Mouse (Mus musculus) lung, embryonic 15.5 days (tissue): Measurements from ENCODE around the gene Brip1. TPM values are rescaled to one million over a fixed set of nuclear protein-coding genes. Genes with fewer than 3 reads are reported as not detected.
A peak's percentile ranks its signal among the peaks of the same experiment; 100 is the strongest.

Experiments used
- ATAC-seq: fragments of 200-750 bp; cut with Nextera tagmentation; 2 replicates; pipeline ENCODE4 v1.8.0; 2017; ENCODE audit warnings: moderate number of reproducible peaks, borderline replicate concordance; ENCODE audit not compliant: low FRiP score, low TSS enrichment; ENCODE audit errors: extremely low read depth
- H3K27ac ChIP-seq: fragments of 300-500 bp; sonication (generic); 2 replicates; pipeline ENCODE4 v1.5.1; 2015; ENCODE audit warnings: moderate library complexity, mild to moderate bottlenecking, inconsistent platforms
- H3K27me3 ChIP-seq: fragments of 300-500 bp; sonication (generic); 2 replicates; pipeline ENCODE4 v1.6.1; 2015; ENCODE audit warnings: inconsistent platforms
- H3K36me3 ChIP-seq: fragments of 300-500 bp; sonication (generic); 2 replicates; pipeline ENCODE4 v1.6.1; 2015; ENCODE audit warnings: inconsistent platforms
- H3K4me1 ChIP-seq: fragments of 300-500 bp; sonication (generic); 2 replicates; pipeline ENCODE4 v1.6.1; 2015; ENCODE audit warnings: inconsistent platforms
- H3K4me2 ChIP-seq: fragments of 300-500 bp; sonication (generic); 2 replicates; pipeline ENCODE4 v1.6.1; 2015; ENCODE audit warnings: inconsistent platforms, mild to moderate bottlenecking, moderate library complexity
- H3K4me3 ChIP-seq: fragments of 300-500 bp; sonication (generic); 2 replicates; pipeline ENCODE4 v1.5.1; 2015; ENCODE audit warnings: mild to moderate bottlenecking, inconsistent platforms
- H3K9ac ChIP-seq: fragments of 300-500 bp; sonication (generic); 2 replicates; pipeline ENCODE4 v1.6.1; 2015; ENCODE audit warnings: inconsistent platforms
- H3K9me3 ChIP-seq: fragments of 300-500 bp; sonication (generic); 2 replicates; pipeline ENCODE4 v1.6.1; 2016; ENCODE audit warnings: inconsistent platforms
- WGBS: fragments of 180-500 bp; shearing (Covaris S2); methylation state at CpG from one replicate; pipeline ENCODE4 v1.1.7; 2015; 5-methylcytosine and 5-hydroxymethylcytosine counted together
- polyA plus RNA-seq: library from polyadenylated mRNA; unstranded; fragments of >200 nt; fragmentation: Nextera tagmentation; extraction: Ambion mirVana; gene quantifications from 2 replicates; pipeline ENCODE4 v1.2.1, GENCODE M21; 2015

Gene Brip1
- polyA plus RNA-seq, result 13.9 and 14.5 TPM in 2 replicates

- H3K4me3 ChIP-seq, result peak within 1 kb of the TSS; percentile 96
- H3K4me1 ChIP-seq, result peaks cover 17% of the 10 kb centered on the region
- under 1% methylated on average over 59 of the region's 60 CpGs for WGBS
- H3K9ac ChIP-seq, result peak within 1 kb of the TSS; percentile 86
- H3K27me3 ChIP-seq, result no peaks in the 10 kb centered on the region
- peak within 1 kb of the TSS; percentile 76 for H3K4me2 ChIP-seq
- ATAC-seq, result peak; percentile 99
- H3K36me3 ChIP-seq, result peaks cover 37% of the 10 kb centered on the region
- no peaks in the 10 kb centered on the region for H3K9me3 ChIP-seq
- peak within 1 kb of the TSS; percentile 96 for H3K27ac ChIP-seq
Measured at GRCm38 (mm10) chr11:86201037-86201786, at the start of gene Brip1. Brip1 (minus strand) TSS chr11:86201193.

- Histone ChIP-seq H3K27ac (no peak overlapping the region), H3K9me3 (no peaks in the 10 kb centered on the region), H3K4me2 (no peak overlapping the region), H3K9ac (no peak overlapping the region), H3K4me1 (no peaks in the 10 kb centered on the region), H3K36me3 (peaks cover 55% of the 10 kb centered on the region), H3K27me3 (no peaks in the 10 kb centered on the region), H3K4me3 (no peak overlapping the region)
- ATAC-seq, result no peak
- 65% methylated on average over 4 of the region's 4 CpGs for WGBS
Measured at GRCm38 (mm10) chr11:86232446-86232845, 31.5 kb upstream of the Brip1 start.

GRCm38 (mm10) chr11:86231781-86232350, 30.9 kb upstream of the Brip1 start:
- H3K4me3 ChIP-seq, result no peak overlapping the region
- no peaks in the 10 kb centered on the region for H3K27me3 ChIP-seq
- H3K9ac ChIP-seq, result no peak overlapping the region
- H3K9me3 ChIP-seq, result no peaks in the 10 kb centered on the region
- no peak overlapping the region for H3K27ac ChIP-seq
- no peaks in the 10 kb centered on the region for H3K4me1 ChIP-seq
- 94% methylated on average over 13 of the region's 13 CpGs for WGBS
- no peak overlapping the region for H3K4me2 ChIP-seq
- no peak for ATAC-seq
- H3K36me3 ChIP-seq, result peaks cover 53% of the 10 kb centered on the region

GRCm38 (mm10) chr11:86226646-86227180, 25.7 kb upstream of the Brip1 start:
- Histone ChIP-seq H3K4me1 (no peaks in the 10 kb centered on the region), H3K4me2 (no peak overlapping the region), H3K27ac (no peak overlapping the region), H3K4me3 (no peak overlapping the region), H3K9ac (no peak overlapping the region), H3K9me3 (no peaks in the 10 kb centered on the region), H3K36me3 (peaks cover 64% of the 10 kb centered on the region), H3K27me3 (no peaks in the 10 kb centered on the region)
- ATAC-seq, result no peak
- WGBS, result 80% methylated on average over 8 of the region's 8 CpGs

- Histone ChIP-seq H3K4me1 (no peaks in the 10 kb centered on the region), H3K9ac (no peak overlapping the region), H3K4me3 (no peak overlapping the region), H3K4me2 (no peak overlapping the region), H3K36me3 (peaks cover 60% of the 10 kb centered on the region), H3K27me3 (no peaks in the 10 kb centered on the region), H3K9me3 (no peaks in the 10 kb centered on the region), H3K27ac (no peak overlapping the region)
- 87% methylated on average over 4 of the region's 4 CpGs for WGBS
- ATAC-seq, result no peak
Measured at GRCm38 (mm10) chr11:86225761-86226160, 24.8 kb upstream of the Brip1 start.

- Histone ChIP-seq H3K4me2 (no peak overlapping the region), H3K9me3 (no peaks in the 10 kb centered on the region), H3K4me3 (no peak overlapping the region), H3K4me1 (no peaks in the 10 kb centered on the region), H3K27me3 (no peaks in the 10 kb centered on the region), H3K27ac (no peak overlapping the region), H3K9ac (no peak overlapping the region), H3K36me3 (peaks cover 56% of the 10 kb centered on the region)
- ATAC-seq, result no peak
- 76% methylated on average over 1 of the region's 1 CpGs for WGBS
Measured at GRCm38 (mm10) chr11:86211803-86212202, 10.8 kb upstream of the Brip1 start.

GRCm38 (mm10) chr11:86209123-86209522, 8.1 kb upstream of the Brip1 start:
- Histone ChIP-seq H3K9me3 (no peaks in the 10 kb centered on the region), H3K4me3 (no peak overlapping the region), H3K27ac (no peak overlapping the region), H3K36me3 (peaks cover 67% of the 10 kb centered on the region), H3K27me3 (no peaks in the 10 kb centered on the region), H3K4me1 (no peaks in the 10 kb centered on the region), H3K9ac (no peak overlapping the region), H3K4me2 (no peak overlapping the region)
- 90% methylated on average over 2 of the region's 2 CpGs for WGBS
- ATAC-seq, result no peak

GRCm38 (mm10) chr11:86205876-86206275, 4.9 kb upstream of the Brip1 start:
- Histone ChIP-seq H3K4me2 (no peak overlapping the region), H3K4me1 (peaks cover 11% of the 10 kb centered on the region; the same call in 1 of the 2 replicates), H3K4me3 (no peak overlapping the region), H3K9ac (no peak overlapping the region), H3K36me3 (peaks cover 64% of the 10 kb centered on the region), H3K27me3 (no peaks in the 10 kb centered on the region), H3K27ac (no peak overlapping the region), H3K9me3 (no peaks in the 10 kb centered on the region)
- ATAC-seq, result no peak
- 94% methylated on average over 4 of the region's 4 CpGs for WGBS

GRCm38 (mm10) chr11:86205031-86205430, 4.0 kb upstream of the Brip1 start:
- H3K9me3 ChIP-seq, result no peaks in the 10 kb centered on the region
- no peak for ATAC-seq
- H3K36me3 ChIP-seq, result peaks cover 64% of the 10 kb centered on the region
- WGBS, result 95% methylated on average over 5 of the region's 5 CpGs
- H3K9ac ChIP-seq, result no peak overlapping the region
- no peak overlapping the region for H3K4me2 ChIP-seq
- H3K27ac ChIP-seq, result no peak overlapping the region
- H3K4me1 ChIP-seq, result peaks cover 12% of the 10 kb centered on the region
- H3K27me3 ChIP-seq, result no peaks in the 10 kb centered on the region
- H3K4me3 ChIP-seq, result no peak overlapping the region

- H3K4me1 ChIP-seq, result peaks cover 17% of the 10 kb centered on the region
- no peaks in the 10 kb centered on the region for H3K9me3 ChIP-seq
- peak overlapping the region; percentile 86 for H3K9ac ChIP-seq
- H3K4me2 ChIP-seq, result peak overlapping the region; percentile 76
- no peaks in the 10 kb centered on the region for H3K27me3 ChIP-seq
- ATAC-seq, result peak; percentile 15; the same call in 1 of the 2 replicates
- peaks cover 41% of the 10 kb centered on the region for H3K36me3 ChIP-seq
- peak overlapping the region; percentile 96 for H3K4me3 ChIP-seq
- H3K27ac ChIP-seq, result peak overlapping the region; percentile 94
- 34% methylated on average over 16 of the region's 16 CpGs for WGBS
Measured at GRCm38 (mm10) chr11:86201901-86202675, 1.1 kb upstream of the Brip1 start.

- peak; percentile 72 for ATAC-seq
- Histone ChIP-seq H3K4me1 (peaks cover 17% of the 10 kb centered on the region), H3K36me3 (peaks cover 30% of the 10 kb centered on the region), H3K9me3 (no peaks in the 10 kb centered on the region), H3K27ac (peak overlapping the region; percentile 96), H3K9ac (peak overlapping the region; percentile 73), H3K4me2 (peak overlapping the region; percentile 76), H3K4me3 (peak overlapping the region; percentile 96), H3K27me3 (no peaks in the 10 kb centered on the region)
- WGBS, result under 1% methylated on average over 20 of the region's 21 CpGs
Measured at GRCm38 (mm10) chr11:86200460-86201021, 452 bp downstream of the Brip1 start.
